Comparison of ENCODE assay signal across 15 mouse cellular contexts in the genomic region with DNA sequence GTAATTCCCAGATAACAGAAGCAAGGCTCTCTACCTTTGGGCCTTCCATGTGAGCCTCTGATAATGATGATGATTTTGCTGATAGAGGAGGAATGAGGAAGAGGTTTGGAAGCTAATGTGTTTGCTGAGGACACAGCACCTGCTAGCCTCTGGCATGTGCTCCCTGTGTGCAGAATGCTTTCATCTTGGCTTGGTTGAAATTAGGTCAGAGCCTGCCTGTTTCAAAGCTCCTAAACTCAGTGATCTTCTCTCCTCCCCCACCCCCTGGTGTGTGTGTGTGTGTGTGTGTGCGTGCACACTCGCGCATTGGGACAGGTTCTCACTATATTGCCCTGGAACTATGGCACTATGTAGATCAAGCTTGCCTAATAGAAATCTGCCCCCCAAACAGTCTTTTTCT. TPM values are rescaled to one million over a fixed set of nuclear protein-coding genes. Genes with fewer than 3 reads are reported as not detected.
DNase-seq lines count a peak whose midpoint lies in the region.
"Had no signal": no experiment of that assay in that cellular context is flagged by ENCODE, and none has a peak within 500 bp of the region (broad histone marks: within the 10 kb centered on the region; RNA-seq: fewer than 3 reads in every experiment).

No protein-coding gene starts in this region.

- H3K27ac ChIP-seq in heart, embryonic 10.5 days = no peak overlapping the region
- H3K27ac ChIP-seq: embryonic facial prominence, embryonic 12.5 days; heart, embryonic 13.5 days; kidney, postnatal 0 days; layer of hippocampus, adult 2 months; liver, embryonic 14.5 days; midbrain, embryonic 15.5 days; stomach, embryonic 15.5 days had no signal

- no peaks in the 10 kb centered on the region for H3K9me3 ChIP-seq in heart, embryonic 10.5 days
- H3K9me3 ChIP-seq: embryonic facial prominence, embryonic 12.5 days; heart, embryonic 13.5 days; midbrain, embryonic 15.5 days; stomach, embryonic 15.5 days had no signal

- H3K36me3 ChIP-seq in heart, embryonic 10.5 days = no peaks in the 10 kb centered on the region
- H3K36me3 ChIP-seq: embryonic facial prominence, embryonic 12.5 days; heart, embryonic 13.5 days; midbrain, embryonic 15.5 days; stomach, embryonic 15.5 days had no signal

- H3K4me1 ChIP-seq in heart, embryonic 10.5 days = no peaks in the 10 kb centered on the region
- H3K4me1 ChIP-seq: embryonic facial prominence, embryonic 12.5 days; heart, embryonic 13.5 days; midbrain, embryonic 15.5 days; stomach, embryonic 15.5 days had no signal

- no peak overlapping the region for H3K4me3 ChIP-seq in heart, embryonic 10.5 days
- H3K4me3 ChIP-seq: embryonic facial prominence, embryonic 12.5 days; heart, embryonic 13.5 days; layer of hippocampus, adult 2 months; midbrain, embryonic 15.5 days; stomach, embryonic 15.5 days had no signal

- H3K27me3 ChIP-seq in heart, embryonic 10.5 days (ENCODE audit: insufficient read depth, poor library complexity, severe bottlenecking) = peaks cover 14% of the 10 kb centered on the region
- H3K27me3 ChIP-seq: stomach, embryonic 15.5 days had no signal

- WGBS in heart, embryonic 10.5 days = 83% methylated on average over 3 of the region's 3 CpGs

- peak; percentile 52 for DNase-seq in thymus, postnatal 0 days (ENCODE audit: low spot score)
- DNase-seq in thymus, postnatal 10 days (ENCODE audit: low spot score in 2 of 2) = no peak
- peak; percentile 70 for DNase-seq in cerebellum, adult 11-12 months
- peak; percentile 33 to 36 for DNase-seq in cerebellum, postnatal 10 days
- no peak for DNase-seq in lung, adult 18-20 months
- DNase-seq in left cerebral cortex, adult 18-20 months (ENCODE audit: low spot score in 2 of 2) = no peak
- DNase-seq in heart, embryonic 10.5 days (ENCODE audit: low spot score) = no peak
- DNase-seq: heart, postnatal 4 days had no signal

RNA-seq across cellular contexts. Expression of a gene that starts 10.0 kb away (rescaled TPM):
- 24.2 and 24.5 TPM in 2 replicates for polyA plus RNA-seq in thymus, postnatal 0 days (2015; fragmentation: Nextera tagmentation; extraction: Ambion mirVana)
- total RNA-seq in left cerebral cortex, adult 18-20 months (2021) = 10 to 100 TPM; 88.3 to 91.8 TPM
- 18.6 and 22.3 TPM in 2 replicates for polyA plus RNA-seq in heart, embryonic 10.5 days (2016; fragmentation: Nextera tagmentation; extraction: Ambion mirVana)

Comparison
In these comparisons a context has a peak if more than half of its experiments do, and no peak if none do; other contexts are left out.
1. DNase-seq: peak in thymus, postnatal 0 days (single experiment), cerebellum, adult 11-12 months (single experiment) and cerebellum, postnatal 10 days (2 of 2); none in thymus, postnatal 10 days (0 of 2), lung, adult 18-20 months (0 of 2), left cerebral cortex, adult 18-20 months (0 of 2) and heart, embryonic 10.5 days (single experiment).